Mouse (Mus musculus): ENCODE measurements around the gene Atcay.

- no peak for TF ChIP-seq CTCF (IDR thresholded peaks at IDR 0.05; ENCODE audit: extremely low read depth, insufficient read depth, insufficient read length, insufficient replicate concordance)
- no peak for TF ChIP-seq POLR2A (IDR thresholded peaks at IDR 0.05; ENCODE audit: low read depth, low read length)
These were observed 38.2 kb upstream of the Atcay start for GRCm38 (mm10) chr10:81268643-81269412.

Measured in spleen, adult 2 months (tissue).